Mouse (Mus musculus) liver, adult 2 months (tissue): Measurements from ENCODE around the gene Col23a1. TPM values are rescaled to one million over a fixed set of nuclear protein-coding genes. Genes with fewer than 3 reads are reported as not detected.

Experiments
- DNase-seq: peaks from one replicate; pipeline ENCODE4 v3.0.0-alpha.2; 2011; ENCODE audit warnings: low read depth, low spot score; ENCODE audit errors: extremely low read depth
- H3K27ac ChIP-seq: fragments of 200-500 bp; replicated peaks from 2 replicates; pipeline ENCODE4 v1.5.1; 2012; ENCODE audit warnings: low read depth, mild to moderate bottlenecking, control low read depth, inconsistent platforms, low read length; ENCODE audit not compliant: insufficient read depth
- H3K27me3 ChIP-seq: fragments of 200-500 bp; 2 replicates; pipeline ENCODE4 v1.6.1; 2012; ENCODE audit warnings: mild to moderate bottlenecking, moderate library complexity, low read length, inconsistent platforms; ENCODE audit not compliant: control insufficient read depth, insufficient read depth
- H3K36me3 ChIP-seq: fragments of 200-500 bp; 2 replicates; pipeline ENCODE4 v1.6.1; 2012; ENCODE audit warnings: low read length, inconsistent platforms; ENCODE audit not compliant: control insufficient read depth, insufficient read depth
- H3K4me1 ChIP-seq: fragments of 200-500 bp; 2 replicates; pipeline ENCODE4 v1.6.1; 2011; ENCODE audit warnings: low read length; ENCODE audit not compliant: control insufficient read depth, insufficient read depth
- H3K4me3 ChIP-seq: fragments of 200-500 bp; 2 replicates; pipeline ENCODE4 v1.5.1; 2011; ENCODE audit warnings: low read depth, mild to moderate bottlenecking, control low read depth, low read length, moderate library complexity; ENCODE audit not compliant: insufficient read depth
- H3K79me2 ChIP-seq: fragments of 200-500 bp; 2 replicates; pipeline ENCODE4 v1.6.1; 2012; ENCODE audit warnings: inconsistent platforms, mild to moderate bottlenecking, low read length, moderate library complexity; ENCODE audit not compliant: control insufficient read depth, insufficient read depth
- H3K9ac ChIP-seq: fragments of 200-500 bp; 2 replicates; pipeline ENCODE4 v1.6.1; 2012; ENCODE audit warnings: low read depth, mild to moderate bottlenecking, control low read depth, inconsistent platforms, low read length
- CTCF ChIP-seq: fragments of 200-500 bp; IDR thresholded peaks from 2 replicates; pipeline ENCODE4 v1.5.1; 2011; ENCODE audit warnings: low read depth, low read length, control low read depth
- POLR2A ChIP-seq: fragments of 200-500 bp; IDR thresholded peaks from 2 replicates; pipeline ENCODE4 v1.6.1; 2011; ENCODE audit warnings: low read length, control low read depth; ENCODE audit not compliant: insufficient read depth; ENCODE audit errors: extremely low read depth
- WGBS: fragments of 180-500 bp; shearing (Covaris S2); methylation state at CpG from one replicate; pipeline ENCODE4 v1.1.7; 2018; 5-methylcytosine and 5-hydroxymethylcytosine counted together
- polyA plus RNA-seq: library from polyadenylated mRNA; depleted of rRNA; stranded (reverse); fragments of >200 nt; gene quantifications from 2 replicates; pipeline ENCODE4 v1.2.3, GENCODE M21; 2012
- total RNA-seq: library from RNA; depleted of rRNA; stranded (reverse); fragments of >200 nt; gene quantifications from 2 replicates; pipeline ENCODE4 v1.2.3, GENCODE M21; 2014

Gene Col23a1
- total and polyA plus RNA-seq, 2 experiments = 0.05 to 0.09 TPM

- Histone ChIP-seq H3K4me1 (no peaks in the 10 kb centered on the region), H3K27me3 (no peaks in the 10 kb centered on the region), H3K9ac (no peak overlapping the region), H3K36me3 (no peaks in the 10 kb centered on the region), H3K27ac (no peak overlapping the region), H3K4me3 (no peak overlapping the region), H3K79me2 (no peaks in the 10 kb centered on the region)
- WGBS = 85% methylated on average over 2 of the region's 2 CpGs
- DNase-seq = no peak
- TF ChIP-seq POLR2A = no peak
- no peak for TF ChIP-seq CTCF
Measured at GRCm38 (mm10) chr11:51555066-51555465, 265.3 kb downstream of the Col23a1 start.

- Histone ChIP-seq H3K4me1 (no peaks in the 10 kb centered on the region), H3K36me3 (no peaks in the 10 kb centered on the region), H3K9ac (no peak overlapping the region), H3K79me2 (no peaks in the 10 kb centered on the region), H3K4me3 (no peak overlapping the region), H3K27me3 (no peaks in the 10 kb centered on the region), H3K27ac (no peak overlapping the region)
- TF ChIP-seq CTCF (no peak), POLR2A (no peak)
- no peak for DNase-seq
- 75% methylated on average over 1 of the region's 1 CpGs for WGBS
Measured at GRCm38 (mm10) chr11:51563276-51563675, 273.6 kb downstream of the Col23a1 start.

- no peaks in the 10 kb centered on the region for H3K36me3 ChIP-seq
- H3K27me3 ChIP-seq = no peaks in the 10 kb centered on the region
- no peak overlapping the region for H3K9ac ChIP-seq
- TF ChIP-seq POLR2A (no peak), CTCF (no peak; the same call in 1 of the 2 replicates)
- no peak overlapping the region for H3K27ac ChIP-seq
- H3K4me3 ChIP-seq = no peak overlapping the region
- H3K4me1 ChIP-seq = no peaks in the 10 kb centered on the region
- DNase-seq = peak; percentile 31
- no peaks in the 10 kb centered on the region for H3K79me2 ChIP-seq
- WGBS = 26% methylated on average over 3 of the region's 3 CpGs
Measured at GRCm38 (mm10) chr11:51565062-51565461, 275.3 kb downstream of the Col23a1 start.

GRCm38 (mm10) chr11:51565951-51566350 is 276.2 kb downstream of the Col23a1 start:
- Histone ChIP-seq H3K4me1 (no peaks in the 10 kb centered on the region), H3K9ac (no peak overlapping the region), H3K79me2 (no peaks in the 10 kb centered on the region), H3K36me3 (no peaks in the 10 kb centered on the region), H3K27ac (no peak overlapping the region), H3K4me3 (no peak overlapping the region), H3K27me3 (no peaks in the 10 kb centered on the region)
- 95% methylated on average over 6 of the region's 6 CpGs for WGBS
- TF ChIP-seq CTCF (0 out of 2 replicates have a peak, but pooled peaks have one; percentile 27), POLR2A (no peak)
- DNase-seq = no peak

- Histone ChIP-seq H3K4me1 (no peaks in the 10 kb centered on the region), H3K36me3 (no peaks in the 10 kb centered on the region), H3K79me2 (no peaks in the 10 kb centered on the region), H3K4me3 (no peak overlapping the region), H3K27ac (no peak overlapping the region), H3K27me3 (no peaks in the 10 kb centered on the region), H3K9ac (no peak overlapping the region)
- 80% methylated on average over 4 of the region's 4 CpGs for WGBS
- DNase-seq = no peak
- TF ChIP-seq POLR2A (no peak), CTCF (no peak)
Measured at GRCm38 (mm10) chr11:51568801-51569200, 279.1 kb downstream of the Col23a1 start.

GRCm38 (mm10) chr11:51576454-51576853 is 286.7 kb downstream of the Col23a1 start:
- H3K27me3 ChIP-seq = no peaks in the 10 kb centered on the region
- no peaks in the 10 kb centered on the region for H3K4me1 ChIP-seq
- WGBS = 79% methylated on average over 4 of the region's 4 CpGs
- no peak overlapping the region for H3K9ac ChIP-seq
- no peaks in the 10 kb centered on the region for H3K36me3 ChIP-seq
- H3K4me3 ChIP-seq = no peak overlapping the region
- DNase-seq = no peak
- H3K79me2 ChIP-seq = no peaks in the 10 kb centered on the region
- TF ChIP-seq CTCF (no peak), POLR2A (no peak)
- no peak overlapping the region for H3K27ac ChIP-seq
